Mouse (Mus musculus) kidney, adult 2 months (tissue): ENCODE data around the gene Pglyrp4. TPM values are rescaled to one million over a fixed set of nuclear protein-coding genes. Genes with fewer than 3 reads are reported as not detected.

ENCODE experiments used
- DNase-seq: peaks from one replicate; pipeline ENCODE4 v3.0.0; 2021
- H3K27ac ChIP-seq: fragments of 200-500 bp; 2 replicates; pipeline ENCODE4 v1.5.1; 2012; ENCODE audit warnings: low read depth, low read length, control low read depth, inconsistent platforms; ENCODE audit not compliant: insufficient read depth
- H3K27me3 ChIP-seq: fragments of 200-500 bp; replicated peaks from 2 replicates; pipeline ENCODE4 v1.6.1; 2012; ENCODE audit warnings: mild to moderate bottlenecking, moderate library complexity, low read length, inconsistent platforms; ENCODE audit not compliant: control insufficient read depth, insufficient read depth
- H3K36me3 ChIP-seq: fragments of 200-500 bp; 2 replicates; pipeline ENCODE4 v1.6.1; 2012; ENCODE audit warnings: mild to moderate bottlenecking, moderate library complexity, low read length, inconsistent platforms; ENCODE audit not compliant: control insufficient read depth, insufficient read depth
- H3K4me1 ChIP-seq: fragments of 200-500 bp; 2 replicates; pipeline ENCODE4 v1.6.1; 2011; ENCODE audit warnings: low read length; ENCODE audit not compliant: control insufficient read depth, insufficient read depth
- H3K4me3 ChIP-seq: fragments of 200-500 bp; 2 replicates; pipeline ENCODE4 v1.5.1; 2011; ENCODE audit warnings: mild to moderate bottlenecking, low read depth, low read length, control low read depth; ENCODE audit not compliant: insufficient read depth
- CTCF ChIP-seq: fragments of 200-500 bp; conservative IDR thresholded peaks from 2 replicates; pipeline ENCODE4 v1.5.1; 2011; ENCODE audit warnings: low read depth, mild to moderate bottlenecking, control low read depth, low read length, moderate library complexity, mixed read lengths; ENCODE audit not compliant: insufficient read depth, insufficient read length
- POLR2A ChIP-seq: fragments of 200-500 bp; IDR thresholded peaks from one replicate; pipeline ENCODE4 v1.6.1; 2011; ENCODE audit warnings: low read depth, low read length, control low read depth
- WGBS: fragments of 180-500 bp; shearing (Covaris S2); methylation state at CpG from one replicate; pipeline ENCODE4 v1.1.7; 2018; 5-methylcytosine and 5-hydroxymethylcytosine counted together
- polyA plus RNA-seq: library from polyadenylated mRNA; depleted of rRNA; stranded (reverse); fragments of >200 nt; gene quantifications from 2 replicates; pipeline ENCODE4 v1.2.3, GENCODE M21; 2012; rRNA removed

The Pglyrp4 gene
- not detected in 2 replicates for polyA plus RNA-seq

- no peak for DNase-seq
- TF ChIP-seq POLR2A = no peak
- no peak for TF ChIP-seq CTCF
- Histone ChIP-seq H3K4me3 (no peak within 1 kb of the TSS), H3K27me3 (no peaks in the 10 kb centered on the region), H3K4me1 (no peaks in the 10 kb centered on the region), H3K27ac (no peak within 1 kb of the TSS), H3K36me3 (no peaks in the 10 kb centered on the region)
- WGBS = 85% methylated on average over 3 of the region's 3 CpGs
Measured at GRCm38 (mm10) chr3:90726606-90727005, at the start of gene Pglyrp4. Gene Pglyrp4, plus strand, starts transcription at chr3:90726906.

DNA sequence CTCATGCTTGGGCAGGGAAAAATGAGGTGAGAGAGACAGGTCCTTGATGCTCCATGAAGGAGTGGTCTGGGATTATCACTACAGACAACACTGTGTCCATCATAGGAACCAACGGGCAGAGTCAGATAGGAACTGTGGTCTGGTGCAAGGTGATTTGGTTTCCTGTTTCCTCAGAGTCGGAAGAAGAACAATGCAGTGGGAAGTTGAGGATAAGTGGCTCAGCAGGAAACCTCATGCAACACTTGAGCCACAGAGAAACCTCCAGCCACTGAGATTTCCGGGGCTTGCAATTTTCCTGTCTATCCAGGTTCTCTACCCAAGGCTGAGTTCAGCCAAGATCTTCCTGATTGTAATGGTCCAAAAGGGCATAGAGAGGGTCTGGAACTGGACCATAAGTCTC lies 48.0 kb upstream of the Pglyrp4 start:
- WGBS = 66% methylated on average over 3 of the region's 3 CpGs
- Histone ChIP-seq H3K36me3 (no peaks in the 10 kb centered on the region), H3K27me3 (no peaks in the 10 kb centered on the region), H3K4me3 (no peak overlapping the region), H3K4me1 (no peaks in the 10 kb centered on the region), H3K27ac (no peak overlapping the region)
- TF ChIP-seq CTCF (no peak), POLR2A (no peak)
- DNase-seq = no peak

- H3K4me3 ChIP-seq = no peak overlapping the region
- H3K4me1 ChIP-seq = no peaks in the 10 kb centered on the region
- no peak overlapping the region for H3K27ac ChIP-seq
- WGBS = 78% methylated on average over 3 of the region's 3 CpGs
- H3K27me3 ChIP-seq = no peaks in the 10 kb centered on the region
- DNase-seq = no peak
- H3K36me3 ChIP-seq = no peaks in the 10 kb centered on the region
- no peak for TF ChIP-seq CTCF
- no peak for TF ChIP-seq POLR2A
Measured at GRCm38 (mm10) chr3:90683929-90684328, 42.8 kb upstream of the Pglyrp4 start.

GRCm38 (mm10) chr3:90686835-90687234 lies 39.9 kb upstream of the Pglyrp4 start:
- WGBS = 71% methylated on average over 2 of the region's 2 CpGs
- no peak for DNase-seq
- Histone ChIP-seq H3K27me3 (no peaks in the 10 kb centered on the region), H3K4me3 (no peak overlapping the region), H3K36me3 (no peaks in the 10 kb centered on the region), H3K4me1 (no peaks in the 10 kb centered on the region), H3K27ac (no peak overlapping the region)
- no peak for TF ChIP-seq CTCF
- TF ChIP-seq POLR2A = no peak

GRCm38 (mm10) chr3:90693496-90693895 lies 33.2 kb upstream of the Pglyrp4 start:
- Histone ChIP-seq H3K4me3 (no peak overlapping the region), H3K4me1 (no peaks in the 10 kb centered on the region), H3K27me3 (no peaks in the 10 kb centered on the region), H3K27ac (no peak overlapping the region), H3K36me3 (no peaks in the 10 kb centered on the region)
- WGBS = 76% methylated on average over 2 of the region's 2 CpGs
- no peak for TF ChIP-seq POLR2A
- TF ChIP-seq CTCF = no peak
- DNase-seq = no peak

- Histone ChIP-seq H3K4me3 (no peak within 1 kb of the TSS), H3K36me3 (no peaks in the 10 kb centered on the region), H3K27ac (no peak within 1 kb of the TSS), H3K4me1 (no peaks in the 10 kb centered on the region), H3K27me3 (no peaks in the 10 kb centered on the region)
- TF ChIP-seq POLR2A (no peak), CTCF (no peak)
- 62% methylated on average over 3 of the region's 3 CpGs for WGBS
- DNase-seq = no peak
Measured at GRCm38 (mm10) chr3:90695613-90696012, 31.1 kb upstream of the Pglyrp4 start, which contains the start of gene S100a9. Gene S100a9, minus strand, starts transcription at chr3:90695721.

- WGBS = 85% methylated on average over 2 of the region's 2 CpGs
- H3K27me3 ChIP-seq = no peaks in the 10 kb centered on the region
- no peak overlapping the region for H3K4me3 ChIP-seq
- no peak for DNase-seq
- H3K36me3 ChIP-seq = no peaks in the 10 kb centered on the region
- no peaks in the 10 kb centered on the region for H3K4me1 ChIP-seq
- no peak overlapping the region for H3K27ac ChIP-seq
- TF ChIP-seq POLR2A (no peak), CTCF (no peak)
Measured at GRCm38 (mm10) chr3:90702244-90702643, 24.5 kb upstream of the Pglyrp4 start.

DNA sequence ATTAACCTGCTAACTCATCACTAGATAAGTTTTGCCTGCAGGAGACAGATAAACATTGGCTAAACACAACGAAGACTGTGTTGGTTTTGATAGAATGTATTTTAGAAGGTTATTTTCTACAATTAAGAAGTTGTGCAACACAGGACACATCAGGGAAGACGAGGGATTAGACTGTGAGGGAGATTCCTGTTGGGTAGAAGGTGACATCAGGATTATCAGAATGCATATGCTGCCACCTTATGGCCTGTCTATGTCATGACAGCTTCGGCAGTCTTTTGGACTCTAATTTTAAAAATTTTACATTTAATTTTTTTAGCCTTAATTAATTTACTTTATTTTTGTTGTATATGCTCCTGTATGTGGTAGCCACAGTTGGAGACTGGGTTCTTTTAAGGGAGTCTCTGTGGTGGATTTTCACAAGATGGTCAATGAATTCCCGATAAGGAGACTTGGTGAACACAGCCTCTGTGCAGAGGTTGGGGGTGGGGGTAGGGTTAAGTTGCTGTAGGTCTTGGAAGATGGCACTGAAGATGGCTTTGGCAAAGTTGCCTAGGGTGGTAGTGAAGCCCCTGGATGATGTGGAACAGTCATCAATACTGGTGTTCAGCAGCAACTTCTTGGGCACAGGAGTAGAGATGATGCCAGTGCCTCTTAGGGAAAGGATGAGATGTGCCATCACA lies 18.0 kb upstream of the Pglyrp4 start:
- 17% methylated on average over 4 of the region's 4 CpGs for WGBS
- Histone ChIP-seq H3K4me1 (no peaks in the 10 kb centered on the region), H3K4me3 (no peak overlapping the region), H3K27me3 (no peaks in the 10 kb centered on the region), H3K27ac (no peak overlapping the region), H3K36me3 (no peaks in the 10 kb centered on the region)
- DNase-seq = peak; percentile 29
- no peak for TF ChIP-seq POLR2A
- TF ChIP-seq CTCF = peak; percentile 38; the same call in 1 of the 2 replicates
